Mouse (Mus musculus) c-Kit-positive CD71-positive TER-119-negative erythroid progenitor cells, embryonic 14.5 days (primary cell): ENCODE data around the gene Ten1.

Experiments
- DNase-seq: peaks from one replicate; pipeline ENCODE4 v3.0.0-alpha.2; 2013; ENCODE audit warnings: low read depth

Gene Ten1

DNA sequence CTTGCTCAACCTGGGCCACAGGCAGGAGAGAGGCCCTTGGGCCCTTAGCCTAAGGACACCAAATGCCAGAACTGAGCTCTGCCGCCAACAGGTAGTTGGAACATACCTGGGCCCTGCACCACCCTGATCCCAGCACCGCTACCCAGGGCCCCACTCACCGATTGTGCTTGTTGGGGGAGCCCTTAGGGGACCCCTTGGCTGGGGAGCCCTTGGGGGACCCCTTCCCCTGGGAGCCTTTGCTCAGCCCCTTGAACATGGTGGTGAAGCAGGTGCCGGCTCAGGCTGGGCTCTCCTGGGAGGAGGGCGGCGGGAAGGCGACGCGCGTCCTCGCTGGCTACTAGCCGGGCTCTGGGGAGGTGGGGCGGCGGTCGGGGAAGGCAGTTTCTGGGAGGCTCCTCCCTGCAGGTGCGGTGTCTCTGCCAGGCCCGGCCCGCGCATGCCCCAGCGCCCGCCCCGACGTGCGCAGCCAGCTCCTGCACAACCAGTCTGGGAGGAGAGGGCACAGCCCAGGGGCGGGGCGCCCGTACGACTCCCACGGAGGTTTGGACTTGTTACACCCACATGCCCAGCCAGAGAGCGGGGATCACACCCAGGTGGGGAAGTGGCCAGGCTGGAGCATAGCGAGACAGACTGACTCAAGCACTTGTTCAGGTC lies 39.2 kb downstream of the Ten1 start, which contains the start of gene Evpl:
TSS of gene Evpl (minus strand) at position 336 of the 654 bp plus-strand sequence.
- DNase-seq: peak; percentile 31

- DNase-seq: no peak
Measured at GRCm38 (mm10) chr11:116239797-116240196, 41.1 kb downstream of the Ten1 start.

- DNase-seq: no peak
Measured at GRCm38 (mm10) chr11:116241744-116242235, 43.1 kb downstream of the Ten1 start.

GRCm38 (mm10) chr11:116244580-116244979 lies 45.9 kb downstream of the Ten1 start:
- no peak for DNase-seq

- DNase-seq: no peak
Measured at GRCm38 (mm10) chr11:116245616-116246015, 47.0 kb downstream of the Ten1 start.

DNA sequence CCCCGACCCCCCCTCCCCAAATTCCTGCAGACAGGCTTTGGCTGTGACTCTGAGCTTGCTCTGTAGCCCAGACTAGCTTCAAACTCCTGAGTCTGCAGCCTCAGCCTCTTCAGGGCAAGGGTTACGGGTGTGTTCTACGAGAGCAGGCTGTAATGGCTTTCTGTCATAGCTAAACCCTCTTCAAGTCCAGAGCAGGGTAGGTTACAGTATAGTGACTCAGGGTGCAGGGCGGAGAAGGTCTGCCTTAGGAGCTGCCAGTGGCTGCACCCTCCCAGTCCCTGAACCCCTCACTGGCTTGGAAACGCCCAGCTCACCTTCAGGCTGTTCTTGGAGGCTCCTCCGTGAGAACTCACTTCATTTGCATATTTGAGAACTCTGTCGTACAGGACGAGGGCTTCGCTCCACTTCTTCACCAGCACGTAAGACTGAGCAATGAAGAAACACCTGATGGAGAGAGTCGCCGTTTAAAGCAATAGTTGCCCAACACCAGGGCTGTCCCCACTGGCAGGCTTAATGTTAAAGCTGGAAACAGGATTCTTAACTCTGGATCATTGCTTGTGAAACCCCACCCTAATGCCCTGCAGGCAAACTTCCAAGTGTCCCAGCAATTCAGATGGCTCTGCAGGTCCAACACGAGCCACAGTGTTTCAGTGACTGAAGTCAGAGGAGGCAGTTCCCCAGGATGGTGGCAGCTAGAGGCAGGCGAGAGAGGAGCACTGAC lies 49.0 kb downstream of the Ten1 start:
- DNase-seq: no peak

DNA sequence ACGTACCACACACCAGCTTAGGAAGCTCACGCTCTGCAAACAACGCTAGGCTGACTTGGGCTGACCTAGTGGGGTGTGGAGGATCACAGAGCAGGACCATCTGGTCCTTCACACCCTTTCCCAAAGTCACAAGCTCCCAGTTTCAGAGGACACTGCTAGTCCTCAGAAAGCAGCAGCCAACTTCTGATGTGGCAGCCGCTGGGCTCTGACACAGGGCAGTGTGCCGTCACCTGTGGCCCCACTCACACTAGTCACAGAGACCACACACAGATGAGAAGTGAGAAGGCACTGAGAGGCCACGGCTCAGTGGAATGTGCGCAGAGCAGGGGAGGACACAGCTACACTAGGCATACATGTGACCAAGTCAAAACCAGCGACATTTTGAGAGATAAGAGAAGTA lies 52.2 kb downstream of the Ten1 start:
- no peak for DNase-seq

DNA sequence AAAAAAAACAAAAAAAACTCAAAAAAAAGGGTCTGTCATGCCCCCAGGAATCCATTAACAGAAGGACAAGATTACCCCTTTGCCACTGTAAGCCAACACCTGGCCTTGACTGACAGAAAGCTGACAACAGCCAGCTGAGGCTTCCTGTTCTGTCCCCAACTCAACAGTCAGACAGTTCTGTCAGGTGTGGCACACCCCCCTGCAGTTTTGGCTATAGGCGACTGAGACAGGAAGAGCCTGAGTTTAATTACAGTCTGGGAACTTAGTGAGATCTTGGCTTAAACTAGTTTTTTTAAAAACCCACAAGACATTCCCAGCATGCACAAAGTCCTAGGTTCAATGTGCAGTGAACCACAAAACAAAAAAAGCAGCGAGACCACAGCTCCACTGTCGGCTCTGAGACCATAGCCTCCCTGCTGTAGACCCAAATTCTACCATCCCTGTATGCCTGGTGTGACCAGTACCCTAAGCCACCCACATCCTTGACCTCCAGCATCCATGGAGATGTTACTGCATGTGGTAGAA lies 54.5 kb downstream of the Ten1 start:
- no peak for DNase-seq

GRCm38 (mm10) chr11:116254627-116255026 lies 56.0 kb downstream of the Ten1 start:
- no peak for DNase-seq

DNA sequence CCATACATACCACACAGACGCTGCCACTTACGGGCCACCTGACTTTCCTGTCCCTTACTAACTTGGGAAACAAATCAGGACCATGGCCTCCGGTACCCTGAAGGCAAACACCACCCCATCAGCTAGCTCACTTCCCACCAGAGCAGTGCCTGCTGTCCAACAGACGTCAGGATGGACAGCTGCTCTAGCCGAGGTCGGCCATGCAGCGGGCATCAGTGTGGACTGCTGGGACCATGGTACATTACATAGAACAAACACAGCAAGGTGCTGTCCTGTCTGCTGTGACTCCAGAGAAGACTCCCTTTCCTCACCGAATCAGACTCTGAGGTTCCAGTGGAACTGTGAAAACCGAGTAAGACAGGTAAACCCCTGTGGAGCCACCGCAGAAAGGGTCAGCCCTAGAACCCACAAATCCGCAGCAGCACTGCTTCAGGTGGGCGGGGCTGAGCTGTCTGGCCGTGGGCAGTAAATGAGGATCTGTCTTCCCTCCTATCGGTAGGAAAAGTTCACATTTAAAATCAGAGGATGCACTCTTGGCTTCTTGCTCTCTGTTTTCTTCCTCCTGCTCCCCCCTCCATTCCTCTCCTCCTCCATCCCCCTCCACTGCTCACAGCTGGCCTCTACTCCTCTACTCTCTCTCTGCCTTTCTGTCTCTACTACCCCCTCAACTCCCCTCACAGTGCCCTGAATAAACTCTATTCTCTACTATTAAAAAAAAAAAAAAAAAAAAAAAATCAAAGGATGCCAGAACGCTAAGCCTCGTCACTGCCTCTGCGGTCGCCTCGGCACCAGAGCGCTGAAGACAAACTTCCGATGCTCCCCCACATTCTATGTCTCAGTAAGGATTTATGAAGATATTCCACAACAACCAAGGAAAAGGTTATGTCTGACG lies 56.7 kb downstream of the Ten1 start:
- no peak for DNase-seq

GRCm38 (mm10) chr11:116255982-116256675 lies 57.5 kb downstream of the Ten1 start:
- no peak for DNase-seq

DNA sequence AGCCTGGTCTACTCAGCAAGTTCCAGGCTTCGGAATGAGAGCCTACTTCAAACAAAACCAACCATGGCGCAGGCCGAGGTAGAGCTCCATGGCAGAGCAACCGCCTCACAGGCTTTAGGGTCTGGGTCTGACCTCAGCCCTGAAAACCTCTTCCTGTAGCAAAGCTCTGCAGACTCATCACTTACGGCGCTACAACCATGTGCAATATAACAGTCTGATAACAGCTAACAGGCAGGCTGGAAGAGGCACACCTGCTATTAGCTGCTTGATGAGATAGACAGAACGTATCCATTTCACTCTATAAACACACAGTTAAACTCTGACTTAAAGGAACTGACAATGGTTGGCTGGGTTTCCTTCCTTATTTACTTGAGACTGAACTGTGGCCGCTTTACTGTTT lies 60.8 kb downstream of the Ten1 start:
- DNase-seq: no peak

DNA sequence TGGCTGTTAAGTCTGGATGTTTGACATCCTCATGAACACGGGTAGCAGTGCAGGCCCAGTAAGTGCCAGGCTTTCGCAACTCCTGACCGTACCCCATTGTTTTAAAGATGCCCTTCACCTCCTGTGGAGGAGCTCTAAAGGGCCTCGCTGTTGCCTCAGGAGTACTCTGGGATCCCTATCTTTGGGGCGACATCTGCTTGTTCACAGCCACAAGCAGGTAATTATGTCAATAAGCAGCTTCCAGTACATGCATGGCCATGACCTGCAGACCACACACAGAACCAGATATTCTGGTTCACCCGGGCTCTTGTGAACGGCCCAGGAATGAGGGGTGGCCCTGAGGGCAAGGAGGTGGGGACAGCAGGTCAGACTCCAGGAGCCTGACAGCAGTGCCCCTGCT lies 61.6 kb downstream of the Ten1 start:
- no peak for DNase-seq
